Comparison of ENCODE assay signal across 18 mouse cellular contexts in the genomic region with DNA sequence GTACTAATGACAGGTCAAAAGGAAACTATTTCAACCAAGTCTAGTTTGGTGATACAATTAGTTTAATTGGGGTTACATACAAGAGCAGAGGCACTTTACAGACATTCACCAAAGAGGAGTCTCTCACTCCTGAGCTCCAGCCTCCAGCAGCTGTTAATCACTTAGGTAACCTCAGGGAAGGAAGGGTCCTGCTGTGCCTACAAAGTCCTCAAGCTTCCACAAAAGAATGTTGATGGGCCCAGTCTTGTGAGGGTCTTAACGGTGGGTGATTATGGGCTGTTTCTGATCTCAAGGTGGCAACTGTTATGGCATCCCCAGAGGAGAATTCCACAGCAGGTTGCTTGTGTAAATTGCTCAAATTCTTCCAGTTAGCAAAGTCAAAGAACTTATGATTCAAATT.
"Had no signal": no experiment of that assay in that cellular context is flagged by ENCODE, and none has a peak within 500 bp of the region (broad histone marks: within the 10 kb centered on the region; RNA-seq: fewer than 3 reads in every experiment).

No protein-coding gene starts in this region.

- H3K4me2 ChIP-seq: limb, embryonic 13.5 days; liver, embryonic 12.5 days; liver, embryonic 15.5 days; lung, embryonic 15.5 days; midbrain, embryonic 11.5 days; stomach, embryonic 15.5 days had no signal

- H3K27me3 ChIP-seq: limb, embryonic 13.5 days; liver, embryonic 12.5 days; liver, embryonic 15.5 days; lung, embryonic 15.5 days; stomach, embryonic 15.5 days had no signal

- H3K36me3 ChIP-seq: limb, embryonic 13.5 days; liver, embryonic 12.5 days; liver, embryonic 15.5 days; lung, embryonic 15.5 days; stomach, embryonic 15.5 days had no signal

- H3K4me1 ChIP-seq: liver, embryonic 12.5 days; liver, embryonic 15.5 days; lung, embryonic 15.5 days; stomach, embryonic 15.5 days had no signal

- H3K9me3 ChIP-seq: limb, embryonic 13.5 days; liver, embryonic 12.5 days; liver, embryonic 15.5 days; lung, embryonic 15.5 days; stomach, embryonic 15.5 days had no signal

- DNase-seq: kidney, adult 18-20 months; kidney, adult 9 months; kidney, postnatal 14 days; kidney, postnatal 4 days; liver; lung, adult 18-20 months; lung, postnatal 10 days; lung, postnatal 4 days; midbrain, embryonic 14.5 days; right cerebral cortex, postnatal 25 days; spleen, adult 18-20 months; thymus, postnatal 25 days had no signal

- H3K4me3 ChIP-seq: limb, embryonic 13.5 days; liver, embryonic 12.5 days; liver, embryonic 15.5 days; lung, embryonic 15.5 days; stomach, embryonic 15.5 days had no signal

- H3K27ac ChIP-seq: limb, embryonic 13.5 days; liver, embryonic 12.5 days; liver, embryonic 15.5 days; lung, embryonic 15.5 days; stomach, embryonic 15.5 days had no signal

- H3K9ac ChIP-seq: limb, embryonic 13.5 days; liver, embryonic 12.5 days; liver, embryonic 15.5 days; lung, embryonic 15.5 days; stomach, embryonic 15.5 days had no signal

- ATAC-seq: liver, embryonic 12.5 days had no signal
